Comparison of ENCODE assay signal across 13 mouse cellular contexts in the genomic region with DNA sequence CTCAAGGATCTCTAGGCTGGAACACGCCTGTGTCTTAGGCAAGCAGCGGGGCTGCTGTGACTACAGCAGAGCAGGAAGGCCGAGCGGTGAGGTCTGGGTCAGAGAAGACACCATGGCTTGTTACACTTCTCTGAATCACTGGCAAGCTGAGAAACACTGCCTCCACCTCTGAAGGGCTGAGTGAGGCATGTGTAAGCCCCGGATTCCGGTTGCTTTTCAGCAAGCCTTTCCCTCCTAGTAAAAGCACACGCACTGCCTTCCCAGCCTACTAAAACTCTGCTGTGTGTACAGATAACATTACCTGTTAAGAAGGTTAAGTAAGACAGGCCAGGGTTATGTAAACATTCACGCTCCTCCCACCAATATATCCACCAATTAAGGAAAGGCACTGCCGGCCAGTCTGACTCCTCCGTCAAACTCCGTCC. TPM values are rescaled to one million over a fixed set of nuclear protein-coding genes. Genes with fewer than 3 reads are reported as not detected.
DNase-seq lines count a peak whose midpoint lies in the region; ATAC-seq and TF ChIP-seq lines count a peak whose summit lies in the region.
"Had no signal": no experiment of that assay in that cellular context is flagged by ENCODE, and none has a peak within 500 bp of the region (broad histone marks: within the 10 kb centered on the region; RNA-seq: fewer than 3 reads in every experiment).

Gene Acsm3 (plus strand): TSS at position 397 of the 425 bp plus-strand sequence.

- no peak within 1 kb of the TSS for H3K27ac ChIP-seq in brown adipose tissue, adult 24 weeks (replicated peaks; ENCODE audit: low read depth, low read length)
- H3K27ac ChIP-seq in kidney, postnatal 0 days, result no peak within 1 kb of the TSS
- peak within 1 kb of the TSS; percentile 91 for H3K27ac ChIP-seq in liver, postnatal 0 days (ENCODE audit: low read depth)
- H3K27ac ChIP-seq in hindbrain, embryonic 13.5 days, result no peak within 1 kb of the TSS
- H3K27ac ChIP-seq: hindbrain, embryonic 15.5 days had no signal

- 15% methylated on average over 11 of the region's 11 CpGs for WGBS in kidney, postnatal 0 days
- WGBS in liver, postnatal 0 days (ENCODE audit: insufficient replicate concordance), result 49% methylated on average over 11 of the region's 11 CpGs
- 90% methylated on average over 11 of the region's 11 CpGs for WGBS in hindbrain, embryonic 13.5 days

- H3K36me3 ChIP-seq in kidney, postnatal 0 days (ENCODE audit: insufficient read depth, low read length), result no peaks in the 10 kb centered on the region
- no peaks in the 10 kb centered on the region for H3K36me3 ChIP-seq in liver, postnatal 0 days (replicated peaks; ENCODE audit: insufficient read depth, low read length)
- no peaks in the 10 kb centered on the region for H3K36me3 ChIP-seq in hindbrain, embryonic 13.5 days
- H3K36me3 ChIP-seq: heart, embryonic 12.5 days; hindbrain, embryonic 15.5 days had no signal

- peak; percentile 65 for DNase-seq in adrenal gland, adult 2 months
- DNase-seq in kidney, postnatal 0 days (ENCODE audit: low spot score), result peak; percentile 17
- DNase-seq in liver, postnatal 0 days, result peak; percentile 34
- DNase-seq in ovary, postnatal 36 days (ENCODE audit: low spot score), result no peak
- no peak for DNase-seq in gastrocnemius, postnatal 36 days
- DNase-seq: lung, postnatal 10 days; right cerebral cortex, postnatal 4 days; thymus, adult 18-20 months had no signal

- no peak within 1 kb of the TSS for H3K4me3 ChIP-seq in brown adipose tissue, adult 24 weeks (ENCODE audit: insufficient read depth, low read depth, low read length)
- H3K4me3 ChIP-seq in kidney, postnatal 0 days (replicated peaks; ENCODE audit: low read depth, low read length), result no peak within 1 kb of the TSS
- H3K4me3 ChIP-seq in liver, postnatal 0 days (ENCODE audit: low read depth, low read length), result peak within 1 kb of the TSS; percentile 26
- no peak within 1 kb of the TSS for H3K4me3 ChIP-seq in hindbrain, embryonic 13.5 days
- H3K4me3 ChIP-seq: heart, embryonic 12.5 days; hindbrain, embryonic 15.5 days had no signal

- H3K9me3 ChIP-seq in kidney, postnatal 0 days (replicated peaks; ENCODE audit: low read length), result no peaks in the 10 kb centered on the region
- H3K9me3 ChIP-seq in liver, postnatal 0 days (ENCODE audit: low read length), result no peaks in the 10 kb centered on the region
- no peaks in the 10 kb centered on the region for H3K9me3 ChIP-seq in hindbrain, embryonic 13.5 days
- H3K9me3 ChIP-seq: hindbrain, embryonic 15.5 days had no signal

- intact Hi-C loops in gastrocnemius, postnatal 36 days (cut with DNase I), result no loop called here

- H3K4me2 ChIP-seq in kidney, postnatal 0 days (ENCODE audit: low read length), result peak within 1 kb of the TSS; percentile 37
- H3K4me2 ChIP-seq in liver, postnatal 0 days (ENCODE audit: low read depth, low read length), result peak within 1 kb of the TSS; percentile 62
- H3K4me2 ChIP-seq in hindbrain, embryonic 13.5 days, result no peak within 1 kb of the TSS
- H3K4me2 ChIP-seq: heart, embryonic 12.5 days; hindbrain, embryonic 15.5 days had no signal

- TF ChIP-seq CTCF in kidney, postnatal 0 days (IDR thresholded peaks at IDR 0.05; ENCODE audit: low read depth), result no peak
- no peak for TF ChIP-seq CTCF in liver, postnatal 0 days (IDR thresholded peaks at IDR 0.05; ENCODE audit: low read depth)

- H3K27me3 ChIP-seq in kidney, postnatal 0 days (ENCODE audit: insufficient read depth, low read length), result no peaks in the 10 kb centered on the region
- H3K27me3 ChIP-seq in liver, postnatal 0 days (ENCODE audit: insufficient read depth, low read length), result no peaks in the 10 kb centered on the region
- H3K27me3 ChIP-seq in hindbrain, embryonic 13.5 days, result no peaks in the 10 kb centered on the region
- H3K27me3 ChIP-seq: heart, embryonic 12.5 days; hindbrain, embryonic 15.5 days had no signal

- TF ChIP-seq EP300 in liver, postnatal 0 days (IDR thresholded peaks at IDR 0.05; ENCODE audit: low read depth), result peak; percentile 35; the same call in 1 of the 2 replicates

- H3K9ac ChIP-seq in kidney, postnatal 0 days (ENCODE audit: low read depth, low read length), result no peak within 1 kb of the TSS
- peak within 1 kb of the TSS; percentile 50 for H3K9ac ChIP-seq in liver, postnatal 0 days (replicated peaks)
- no peak within 1 kb of the TSS for H3K9ac ChIP-seq in hindbrain, embryonic 13.5 days
- H3K9ac ChIP-seq: heart, embryonic 12.5 days; hindbrain, embryonic 15.5 days had no signal

- ATAC-seq in kidney, postnatal 0 days (replicated peaks; ENCODE audit: low FRiP score, low read depth), result 0 out of 2 replicates have a peak, but pooled peaks have one; percentile 17
- peak; percentile 98 for ATAC-seq in liver, postnatal 0 days
- ATAC-seq in hindbrain, embryonic 13.5 days (ENCODE audit: low FRiP score), result no peak
- ATAC-seq: midbrain, embryonic 16.5 days had no signal

- no peaks in the 10 kb centered on the region for H3K4me1 ChIP-seq in brown adipose tissue, adult 24 weeks (ENCODE audit: control insufficient read depth, insufficient read depth, insufficient read length, low read length)
- no peaks in the 10 kb centered on the region for H3K4me1 ChIP-seq in kidney, postnatal 0 days (replicated peaks; ENCODE audit: insufficient read depth, low read length)
- no peaks in the 10 kb centered on the region for H3K4me1 ChIP-seq in liver, postnatal 0 days (ENCODE audit: insufficient read depth)
- no peaks in the 10 kb centered on the region for H3K4me1 ChIP-seq in hindbrain, embryonic 13.5 days (replicated peaks)
- H3K4me1 ChIP-seq: heart, embryonic 12.5 days; hindbrain, embryonic 15.5 days had no signal

RNA-seq across cellular contexts. Expression of gene Acsm3, which starts in this region (rescaled TPM):
- total RNA-seq in adrenal gland, adult 2 months (2021), result 10 to 100 TPM; 48.2 to 53.9 TPM
- polyA plus RNA-seq in adrenal gland, adult 2 months (2012; rRNA removed), result 2.7 and 4.1 TPM in 2 replicates
- polyA plus RNA-seq in brown adipose tissue, adult 24 weeks (2012; ENCODE audit: insufficient read depth, insufficient read length, missing spikeins), result 87.9 and 175 TPM in 2 replicates
- 0.82 and 0.99 TPM in 2 replicates for polyA plus RNA-seq in kidney, postnatal 0 days (2015; fragmentation: Nextera tagmentation; extraction: Ambion mirVana)
- polyA plus RNA-seq in liver, postnatal 0 days (2015; fragmentation: Nextera tagmentation; extraction: Ambion mirVana), result 21.7 and 23.3 TPM in 2 replicates
- 0.21 TPM in 1 of 2 replicates, not detected in the other for polyA plus RNA-seq in hindbrain, embryonic 13.5 days (2015; fragmentation: Nextera tagmentation; extraction: Ambion mirVana)
- total RNA-seq in gastrocnemius, postnatal 36 days (2021), result under 1 TPM; 0.25 to 0.54 TPM
- polyA plus RNA-seq: hindbrain, embryonic 15.5 days; midbrain, embryonic 16.5 days had no signal

Comparison
In these comparisons a context has a peak if more than half of its experiments do, and no peak if none do; other contexts are left out.
1. RNA of gene Acsm3 (total RNA-seq): 48.2 to 53.9 TPM in adrenal gland, adult 2 months; 0.25 to 0.54 TPM in gastrocnemius, postnatal 36 days; every median in the first group is over 10 times any median in the second.
2. Peak in DNase-seq, ATAC-seq and H3K4me2 ChIP-seq in kidney, postnatal 0 days; RNA of the gene not detected or under 1 TPM.
3. DNase-seq: peak in adrenal gland, adult 2 months (single experiment) and liver, postnatal 0 days (single experiment); none in ovary, postnatal 36 days (single experiment) and gastrocnemius, postnatal 36 days (0 of 2).